Mouse (Mus musculus): ENCODE data around the gene Cdhr5.

Cdhr5 gene

GRCm38 (mm10) chr7:141222696-141223215 lies 53.8 kb downstream of the Cdhr5 start:
- in situ Hi-C loops (cut with MboI, MseI) = no loop called here

GRCm38 (mm10) chr7:141222126-141222467 lies 54.5 kb downstream of the Cdhr5 start:
- in situ Hi-C loops (cut with MboI, MseI) = no loop called here

- in situ Hi-C loops (cut with MboI, MseI) = no loop called here
These were observed 55.1 kb downstream of the Cdhr5 start for GRCm38 (mm10) chr7:141221249-141222125.

- in situ Hi-C loops (cut with MboI, MseI) = no loop called here
These were observed 56.2 kb downstream of the Cdhr5 start for GRCm38 (mm10) chr7:141220377-141220776.

GRCm38 (mm10) chr7:141219558-141220099 lies 57.0 kb downstream of the Cdhr5 start:
- in situ Hi-C loops (cut with MboI, MseI) = no loop called here

Data from T-helper 1 cell (primary cell).